Mouse (Mus musculus) left cerebral cortex, adult 18-20 months (tissue): ENCODE measurements at regions not wholly inside any gene's neighbourhood (a gene's known extent, or its start where the extent isn't known, plus 50 kb on each side); places are given as distances from the start of the nearest gene placed in this dataset.
A peak's percentile ranks its signal among the peaks of the same experiment; 100 is the strongest.

Experiments
- DNase-seq, 2 experiments: peaks; one replicate each; pipeline ENCODE4 v3.0.0; 2021 to 2022; ENCODE audit warnings: low spot score in 2 of 2, mixed read lengths in 1 of 2

GRCm38 (mm10) chr7:95460889-95461288, 710.2 kb upstream of the Tenm4 start:
- DNase-seq, result no peak

- no peak for DNase-seq
Measured at GRCm38 (mm10) chr7:95465506-95465905, 705.5 kb upstream of the Tenm4 start.

DNA sequence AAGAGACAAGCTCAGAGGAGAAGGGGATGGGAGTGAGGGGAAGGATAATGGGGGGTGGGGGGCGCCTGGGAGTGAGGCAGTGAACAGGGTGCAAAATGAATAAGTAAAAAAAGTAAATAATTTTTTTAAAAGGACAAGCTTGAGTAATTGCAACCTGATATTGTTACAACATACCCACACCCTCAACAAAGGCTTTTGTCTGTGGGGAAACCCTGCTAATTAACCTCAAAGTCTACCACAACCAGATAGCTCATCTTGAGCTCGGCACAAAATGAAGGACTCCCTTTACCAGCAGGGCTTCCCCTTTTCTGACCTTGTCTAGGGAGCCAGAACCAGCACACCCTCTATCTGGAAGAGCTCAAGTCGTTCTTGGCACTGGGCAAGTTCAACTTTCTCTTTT, 704.0 kb upstream of the Tenm4 start:
- no peak for DNase-seq

DNA sequence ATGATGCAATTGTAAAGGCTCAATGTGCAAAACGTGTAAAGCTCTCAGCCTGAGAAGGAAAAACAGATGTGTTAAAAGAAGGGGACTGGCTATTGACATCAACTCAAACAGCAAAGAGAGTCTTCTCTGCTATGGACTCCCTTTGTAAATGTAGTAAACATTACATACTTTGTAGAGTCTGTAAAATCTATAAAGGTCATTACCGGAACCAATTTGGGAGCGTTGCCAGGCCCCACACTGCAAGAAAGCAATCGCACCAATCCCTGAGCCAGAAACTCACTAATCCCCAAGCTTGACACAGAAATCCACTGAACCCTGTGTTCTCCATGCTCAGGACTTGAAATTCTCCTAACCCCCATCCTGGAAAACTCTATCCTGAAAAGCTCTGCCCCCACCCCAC, 697.2 kb upstream of the Tenm4 start:
- no peak for DNase-seq

DNA sequence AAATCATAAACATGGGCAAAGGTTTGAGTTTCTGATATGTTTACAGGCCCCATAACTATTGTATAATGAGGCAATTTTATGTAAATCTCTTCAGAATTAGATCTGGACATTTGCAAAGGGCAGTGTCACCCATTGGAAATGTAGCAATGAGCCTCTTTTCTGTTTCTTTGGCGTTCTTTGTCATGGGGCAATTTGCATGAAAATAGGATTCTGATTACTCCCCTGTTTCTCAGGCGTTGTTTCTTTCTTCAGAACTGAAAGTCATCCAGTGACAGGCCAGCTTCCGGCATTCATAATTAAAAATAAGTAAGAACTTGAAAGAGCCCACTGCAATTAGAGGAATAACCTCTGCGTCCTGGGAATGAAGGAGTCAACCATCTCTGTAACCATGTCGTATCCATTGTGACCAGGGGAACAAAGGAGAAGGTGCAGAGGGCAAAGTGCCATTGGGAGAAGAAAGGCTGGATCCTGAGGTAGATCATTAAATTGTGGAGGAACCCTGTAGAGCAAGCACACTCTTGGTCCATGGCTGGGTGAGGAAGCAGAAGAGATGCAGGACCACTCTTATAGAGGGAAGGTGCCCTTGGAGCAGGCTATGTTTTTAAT, 690.8 kb upstream of the Tenm4 start:
- DNase-seq, result no peak

DNA sequence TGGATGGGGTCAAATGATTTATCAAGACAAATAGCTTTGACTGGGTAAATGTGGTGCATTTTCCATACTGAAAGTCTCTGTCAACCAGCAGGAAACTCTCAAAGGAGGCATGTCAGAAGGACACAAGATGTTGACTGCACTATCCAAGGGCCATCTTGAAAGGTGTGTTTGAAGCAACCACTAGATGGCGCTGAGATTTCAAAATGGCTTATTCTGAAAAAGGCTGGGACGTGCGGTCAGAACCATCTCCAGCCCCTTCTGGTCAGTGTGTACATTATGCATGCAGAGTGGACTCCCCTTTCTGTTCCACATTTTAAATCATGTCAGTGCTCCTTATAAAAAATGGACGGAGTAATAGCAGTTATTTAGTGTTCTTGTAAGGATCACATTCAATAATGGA, 681.4 kb upstream of the Tenm4 start:
- DNase-seq, result peak; percentile 30 to 61

GRCm38 (mm10) chr7:95494793-95495192, 676.3 kb upstream of the Tenm4 start:
- DNase-seq, result no peak

GRCm38 (mm10) chr7:95502959-95503358, 668.1 kb upstream of the Tenm4 start:
- no peak for DNase-seq

- no peak for DNase-seq
Measured at GRCm38 (mm10) chr7:95547256-95547655, 623.8 kb upstream of the Tenm4 start.

DNA sequence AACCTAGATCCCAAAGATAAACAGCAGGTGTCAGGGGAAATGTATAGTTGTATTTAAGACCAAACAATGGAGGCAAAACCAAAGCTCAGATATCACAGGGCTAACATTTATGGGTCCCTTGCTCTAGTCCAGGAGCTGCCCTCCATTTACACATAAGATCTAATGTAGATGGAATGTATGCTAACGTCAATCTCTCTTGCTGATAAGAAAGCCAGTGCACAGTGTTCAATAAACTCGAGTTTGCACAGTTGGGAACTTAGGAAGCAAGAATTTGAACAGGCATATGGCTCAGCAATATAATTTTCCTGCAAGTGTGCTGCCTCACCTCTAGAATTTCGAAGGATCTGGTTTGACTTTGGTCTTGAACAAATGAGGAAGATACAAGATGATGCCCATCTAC, 620.9 kb upstream of the Tenm4 start:
- DNase-seq, result no peak

DNA sequence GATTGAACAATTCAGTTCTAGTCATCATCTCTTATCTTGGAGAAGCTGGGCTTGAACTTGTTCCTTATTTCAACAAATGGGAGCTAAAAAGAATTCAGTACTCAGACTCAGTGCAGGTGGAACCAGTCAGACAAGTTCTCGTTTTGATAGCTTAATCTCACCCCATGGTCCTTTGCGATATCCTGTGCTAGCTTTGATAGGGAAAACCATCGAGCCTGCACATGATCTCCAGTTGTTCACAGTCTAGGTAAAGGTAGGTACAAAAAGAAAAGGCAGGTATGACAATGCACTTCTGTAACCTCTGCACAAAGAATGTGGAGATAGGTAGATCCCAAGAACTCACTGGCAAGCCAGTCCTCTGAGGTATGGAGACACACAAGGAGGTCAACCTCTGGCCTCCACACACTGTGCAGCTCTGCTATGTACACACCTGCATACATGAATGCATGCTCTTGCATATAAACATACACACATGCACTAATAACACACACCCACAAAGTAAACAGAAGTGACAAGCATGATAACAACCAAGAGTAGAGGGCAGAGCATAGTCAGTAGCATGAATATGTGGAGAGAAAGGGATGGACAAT, 619.2 kb upstream of the Tenm4 start:
- no peak for DNase-seq

DNA sequence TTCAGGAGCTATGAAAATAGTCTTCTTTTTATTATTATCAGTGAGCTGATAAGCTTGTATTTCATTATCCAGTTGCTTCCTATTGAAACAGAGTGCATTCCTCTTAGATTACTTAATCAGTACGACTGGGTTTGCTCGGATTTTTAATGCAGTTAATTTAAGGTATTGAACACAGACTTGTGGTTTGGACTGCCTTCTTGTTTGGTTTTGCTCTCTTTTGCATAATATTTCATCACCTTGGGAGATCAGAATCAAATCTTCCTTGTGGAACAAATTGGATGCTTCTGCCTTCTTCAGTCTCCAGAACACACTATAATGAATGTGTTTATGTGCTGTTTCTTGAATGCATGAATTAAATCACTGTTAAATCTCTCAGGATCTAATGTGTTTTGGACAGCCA, 612.5 kb upstream of the Tenm4 start:
- no peak for DNase-seq

GRCm38 (mm10) chr7:95578633-95579032, 592.4 kb upstream of the Tenm4 start:
- no peak for DNase-seq

DNA sequence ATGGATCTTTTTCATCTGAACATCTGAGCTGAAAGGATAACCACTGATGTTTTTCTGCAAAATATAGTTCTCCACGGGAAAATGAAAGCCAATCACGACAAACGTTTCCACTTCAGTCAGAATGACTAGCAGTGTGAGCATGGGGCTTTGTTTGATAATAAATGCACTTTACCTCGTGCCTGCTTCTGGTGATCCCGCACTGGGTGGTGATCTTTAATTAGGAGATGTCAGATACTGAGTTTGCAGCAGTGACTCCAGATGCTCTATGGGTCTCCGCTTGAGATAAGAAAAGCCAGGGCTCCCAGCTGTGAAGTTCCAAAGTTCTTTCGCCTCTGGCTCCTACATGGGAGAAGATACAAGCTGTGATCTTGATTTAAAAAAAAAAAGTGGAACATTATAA, 589.7 kb upstream of the Tenm4 start:
- DNase-seq, result no peak

- DNase-seq, result no peak
Measured at GRCm38 (mm10) chr7:95598339-95598738, 572.7 kb upstream of the Tenm4 start.

DNA sequence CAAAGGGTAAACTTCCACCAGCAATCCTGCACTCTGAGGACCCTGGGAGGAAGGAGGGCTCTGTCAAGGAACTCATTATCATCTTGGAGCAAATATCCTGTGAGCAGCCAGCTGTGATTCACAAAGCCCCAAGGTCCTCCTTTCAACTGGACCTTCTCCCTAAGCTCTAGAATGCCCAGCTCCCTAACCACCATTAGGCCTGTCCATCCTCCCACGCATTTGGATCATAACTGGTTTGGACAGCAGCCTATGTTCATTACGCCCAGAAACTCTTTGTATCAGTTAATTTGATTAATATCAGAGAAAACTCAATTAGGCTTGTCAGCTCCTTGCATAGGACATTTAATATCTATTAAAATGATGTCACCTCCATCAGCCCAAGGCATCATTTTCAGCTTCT, 557.3 kb upstream of the Tenm4 start:
- no peak for DNase-seq

GRCm38 (mm10) chr7:95617370-95617769, 553.7 kb upstream of the Tenm4 start:
- DNase-seq, result peak; percentile 55 to 71

DNA sequence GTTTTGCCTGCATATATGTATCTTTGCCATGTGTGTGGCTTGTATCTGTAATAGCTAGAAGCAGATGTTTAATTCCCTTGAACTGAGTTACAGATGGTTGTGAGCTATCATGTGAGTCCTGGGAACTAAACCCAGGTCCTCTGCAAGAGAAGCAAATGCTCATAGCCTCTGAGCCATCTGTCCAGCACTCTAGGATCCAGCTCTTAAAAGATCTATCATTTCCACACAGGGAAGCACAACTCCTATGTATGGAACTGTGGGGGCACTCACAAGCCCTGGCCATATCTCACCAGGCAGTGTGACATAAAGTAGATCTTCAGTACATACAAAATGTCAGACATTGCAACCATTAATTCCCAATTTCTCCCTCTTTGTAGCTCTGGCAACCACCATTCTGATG, 552.9 kb upstream of the Tenm4 start:
- DNase-seq, result no peak

DNA sequence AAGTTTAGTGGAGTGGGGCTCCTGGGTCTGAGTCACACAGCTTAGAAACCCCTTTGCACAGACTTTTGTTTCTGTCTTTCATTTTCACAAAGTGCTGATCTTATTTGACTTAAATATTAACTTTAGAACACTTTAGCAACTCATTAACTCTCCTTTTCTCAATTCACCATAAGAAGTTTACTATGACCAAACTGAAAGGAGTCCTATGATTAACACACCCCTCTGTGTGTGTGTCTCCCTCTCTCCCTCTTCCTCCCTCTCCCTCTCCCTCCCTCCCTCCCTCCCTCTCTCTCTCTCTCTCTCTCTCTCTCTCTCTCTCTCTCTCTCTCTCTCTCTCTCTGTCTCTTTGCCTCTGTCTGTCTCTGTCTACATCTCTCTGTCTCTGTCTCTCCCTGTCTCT, 551.0 kb upstream of the Tenm4 start:
- no peak for DNase-seq

DNA sequence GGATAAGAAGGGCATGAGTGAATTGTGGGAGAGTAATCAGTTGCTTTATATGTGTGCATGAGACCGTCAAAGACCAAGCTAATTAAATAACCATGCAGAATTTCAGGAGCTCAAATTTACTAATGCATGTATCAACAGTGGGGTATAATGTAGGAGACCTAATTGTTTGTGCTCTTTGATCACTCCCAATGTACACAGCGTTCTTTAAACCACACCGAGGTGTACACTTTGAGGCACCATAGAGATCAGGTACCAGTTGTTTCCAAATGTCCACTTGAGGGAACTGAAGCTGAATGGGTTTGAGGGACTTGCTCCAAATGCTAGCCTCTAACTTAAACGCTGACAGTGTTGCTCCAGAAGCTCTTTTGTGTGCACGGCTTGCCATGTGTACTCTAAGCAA, 530.4 kb upstream of the Tenm4 start:
- DNase-seq, result no peak

DNA sequence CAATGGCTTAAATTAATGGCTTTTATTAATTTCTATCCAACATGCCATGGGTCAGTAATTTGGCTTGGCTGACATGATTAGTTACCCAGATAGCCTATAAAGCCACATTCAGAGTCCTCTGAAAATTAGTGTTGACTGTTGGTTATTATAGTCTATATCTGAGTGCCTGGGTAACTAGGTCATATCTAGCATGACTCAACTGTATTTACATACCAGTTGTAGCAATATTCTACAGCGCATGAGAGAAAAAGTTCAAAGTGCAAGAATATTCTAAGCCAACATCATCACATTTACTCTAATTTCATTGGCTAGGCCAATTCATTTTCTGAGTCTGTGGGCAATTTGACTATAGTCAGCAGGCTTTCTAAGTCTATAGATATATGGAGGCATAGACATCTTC, 496.7 kb upstream of the Tenm4 start:
- DNase-seq, result no peak

GRCm38 (mm10) chr7:95682521-95682920, 488.5 kb upstream of the Tenm4 start:
- no peak for DNase-seq

DNA sequence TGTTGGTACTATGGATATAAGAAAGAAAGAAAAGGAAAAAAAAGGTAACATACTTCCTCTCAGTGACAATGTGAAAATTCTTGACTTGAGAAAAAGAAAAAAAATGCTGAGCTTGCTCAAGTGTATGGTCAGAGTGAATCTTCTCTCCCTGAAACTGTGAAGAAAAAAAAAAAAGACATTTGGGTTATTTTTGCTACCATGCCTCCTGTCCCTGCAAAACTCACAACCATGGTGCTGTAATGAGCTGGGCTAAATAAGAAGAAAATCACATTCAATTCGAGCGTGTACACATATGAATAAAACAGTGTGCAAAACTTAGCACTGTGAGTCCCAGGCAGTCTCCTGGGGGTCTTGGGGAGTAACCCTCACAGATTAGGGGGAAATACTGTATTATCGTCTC, 483.3 kb upstream of the Tenm4 start:
- DNase-seq, result peak in 1 of 2 experiments; percentile 10
